In the genomic region with DNA sequence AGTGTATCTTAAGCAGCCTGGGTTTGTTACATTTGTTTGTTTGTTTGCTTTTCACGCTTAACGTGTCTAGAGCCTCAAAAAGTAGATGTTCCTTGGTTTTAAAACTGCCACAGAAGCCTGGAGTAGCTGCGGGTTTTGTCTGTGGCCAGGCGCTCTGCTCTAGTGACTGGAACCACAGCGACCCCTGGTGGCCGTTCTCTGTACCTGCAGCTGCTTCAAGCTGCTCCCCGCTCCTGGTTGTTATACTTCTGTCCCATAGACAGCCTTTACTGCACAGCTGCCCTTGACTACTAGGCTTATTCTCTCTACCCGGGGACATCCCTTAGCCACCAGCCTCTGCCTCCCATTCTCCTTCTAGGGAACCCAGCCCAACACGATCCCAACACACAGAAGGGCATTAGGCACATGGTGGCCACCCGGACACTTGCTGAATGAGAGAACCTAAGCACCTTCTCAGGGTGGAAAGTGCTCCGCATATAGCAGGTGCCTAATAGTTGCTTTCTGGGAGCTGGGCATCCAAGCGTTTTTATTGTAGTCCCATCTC, we compare ENCODE assay signal across 9 mouse cellular contexts.
DNase-seq lines count a peak whose midpoint lies in the region; ATAC-seq and TF ChIP-seq lines count a peak whose summit lies in the region.
"Had no signal": no experiment of that assay in that cellular context is flagged by ENCODE, and none has a peak within 500 bp of the region (broad histone marks: within the 10 kb centered on the region; RNA-seq: fewer than 3 reads in every experiment).

No protein-coding gene starts in this region.

- TF ChIP-seq EP300 in heart, postnatal 0 days (IDR thresholded peaks at IDR 0.05; ENCODE audit: low read depth): no peak

- no peak overlapping the region for H3K9ac ChIP-seq in heart, postnatal 0 days (replicated peaks; ENCODE audit: low read depth, low read length)
- H3K9ac ChIP-seq: liver, embryonic 15.5 days had no signal

- H3K9me3 ChIP-seq in heart, postnatal 0 days (replicated peaks; ENCODE audit: control insufficient read depth, low read length): no peaks in the 10 kb centered on the region

- peak; percentile 92 for TF ChIP-seq CTCF in heart, postnatal 0 days (IDR thresholded peaks at IDR 0.05; ENCODE audit: low read depth)
- peak; percentile 96 for TF ChIP-seq CTCF in spleen, adult 2 months (IDR thresholded peaks at IDR 0.05; ENCODE audit: extremely low read depth, insufficient read depth, insufficient read length, insufficient replicate concordance)

- 14% methylated on average over 12 of the region's 12 CpGs for WGBS in heart, postnatal 0 days
- WGBS in spleen, adult 2 months: 16% methylated on average over 12 of the region's 12 CpGs

- no peak overlapping the region for H3K4me3 ChIP-seq in heart, postnatal 0 days (ENCODE audit: low read depth, low read length)
- no peak overlapping the region for H3K4me3 ChIP-seq in spleen, adult 2 months (ENCODE audit: extremely low read depth, insufficient read depth, insufficient read length)
- H3K4me3 ChIP-seq: liver, embryonic 15.5 days had no signal

- ATAC-seq in frontal cortex, adult (ENCODE audit: low TSS enrichment): no peak
- ATAC-seq in common myeloid progenitor, adult 5-6 weeks (replicated peaks; ENCODE audit: low read depth, poor library complexity, severe bottlenecking): peak; percentile 33
- ATAC-seq in heart, postnatal 0 days (ENCODE audit: insufficient read depth, low read depth): no peak
- ATAC-seq in megakaryocyte progenitor cell, adult 5-6 weeks (replicated peaks; ENCODE audit: poor library complexity): peak; percentile 51

- TF ChIP-seq POLR2A in spleen, adult 2 months (IDR thresholded peaks at IDR 0.05; ENCODE audit: low read depth, low read length): no peak

- H3K36me3 ChIP-seq in heart, postnatal 0 days (replicated peaks; ENCODE audit: control insufficient read depth, insufficient read depth, low read length): no peaks in the 10 kb centered on the region
- H3K36me3 ChIP-seq in spleen, adult 2 months (ENCODE audit: control insufficient read depth, insufficient read depth, low read length): no peaks in the 10 kb centered on the region
- H3K36me3 ChIP-seq: liver, embryonic 15.5 days had no signal

- DNase-seq in frontal cortex, postnatal 25 days (ENCODE audit: low spot score in 2 of 2): peak; percentile 45 to 55
- DNase-seq in T-cell, adult 2 months (ENCODE audit: low spot score): peak; percentile 65
- DNase-seq in heart, postnatal 0 days (ENCODE audit: low spot score): peak; percentile 84
- peak; percentile 37 to 71 for DNase-seq in layer of hippocampus, postnatal 25 days (ENCODE audit: extremely low spot score in 1 of 2, low spot score in 1 of 2)
- DNase-seq in spleen, adult 2 months (ENCODE audit: low read depth in 1 of 2, low spot score in 2 of 2): peak; percentile 44 to 52

- no peak overlapping the region for H3K4me2 ChIP-seq in heart, postnatal 0 days (ENCODE audit: low read depth, low read length)
- H3K4me2 ChIP-seq: liver, embryonic 15.5 days had no signal

- no peaks in the 10 kb centered on the region for H3K27me3 ChIP-seq in heart, postnatal 0 days (ENCODE audit: control insufficient read depth, insufficient read depth, low read length)
- no peaks in the 10 kb centered on the region for H3K27me3 ChIP-seq in spleen, adult 2 months (ENCODE audit: control insufficient read depth, insufficient read depth, low read length)
- H3K27me3 ChIP-seq: liver, embryonic 15.5 days had no signal

- peaks cover 23% of the 10 kb centered on the region; the same call in 1 of the 2 replicates for H3K4me1 ChIP-seq in heart, postnatal 0 days (ENCODE audit: control insufficient read depth, insufficient read depth)
- no peaks in the 10 kb centered on the region for H3K4me1 ChIP-seq in spleen, adult 2 months (ENCODE audit: control insufficient read depth, insufficient read depth, insufficient read length)

- no peak overlapping the region for H3K27ac ChIP-seq in heart, postnatal 0 days (ENCODE audit: low read depth)
- H3K27ac ChIP-seq in spleen, adult 2 months (ENCODE audit: insufficient read depth, low read length): no peak overlapping the region
- H3K27ac ChIP-seq: liver, embryonic 15.5 days had no signal

Comparison
In these comparisons a context has a peak if more than half of its experiments do, and no peak if none do; other contexts are left out.
1. ATAC-seq: peak in common myeloid progenitor, adult 5-6 weeks (single experiment) and megakaryocyte progenitor cell, adult 5-6 weeks (single experiment); none in frontal cortex, adult (single experiment) and heart, postnatal 0 days (single experiment).
2. Peak in every context shown above with its lines, with median percentiles within 50 percentile points of each other: DNase-seq.